Mouse (Mus musculus) thymus, adult 2 months (tissue): ENCODE measurements around the gene Qrfpr. TPM values are rescaled to one million over a fixed set of nuclear protein-coding genes. Genes with fewer than 3 reads are reported as not detected.

Experiments
- DNase-seq: peaks from one replicate; pipeline ENCODE4 v3.0.0; 2021
- H3K27ac ChIP-seq: fragments of 200-500 bp; 2 replicates; pipeline ENCODE4 v1.5.1; 2012; ENCODE audit warnings: low read length, control low read depth; ENCODE audit not compliant: control insufficient read depth, insufficient read depth
- H3K27me3 ChIP-seq: fragments of 200-500 bp; 2 replicates; pipeline ENCODE4 v1.6.1; 2012; ENCODE audit warnings: mild to moderate bottlenecking, low read length, moderate library complexity, mixed read lengths; ENCODE audit not compliant: control insufficient read depth, insufficient read depth
- H3K36me3 ChIP-seq: fragments of 200-500 bp; 2 replicates; pipeline ENCODE4 v1.6.1; 2012; ENCODE audit warnings: mild to moderate bottlenecking, low read length, moderate library complexity; ENCODE audit not compliant: control insufficient read depth, insufficient read depth
- H3K4me1 ChIP-seq: fragments of 200-500 bp; replicated peaks from 2 replicates; pipeline ENCODE4 v1.6.1; 2012; ENCODE audit warnings: low read length; ENCODE audit not compliant: control insufficient read depth, insufficient read depth
- H3K4me3 ChIP-seq: fragments of 200-500 bp; 2 replicates; pipeline ENCODE4 v1.5.1; 2012; ENCODE audit warnings: mild to moderate bottlenecking, low read length, control low read depth, moderate library complexity; ENCODE audit not compliant: control insufficient read depth, insufficient read depth
- CTCF ChIP-seq: fragments of 200-500 bp; IDR thresholded peaks from 2 replicates; pipeline ENCODE4 v1.5.1; 2012; ENCODE audit warnings: mild to moderate bottlenecking, control low read depth, low read length, moderate library complexity, borderline replicate concordance; ENCODE audit not compliant: control insufficient read depth, poor library complexity, insufficient read depth; ENCODE audit errors: extremely low read depth
- POLR2A ChIP-seq: fragments of 200-500 bp; IDR thresholded peaks from 2 replicates; pipeline ENCODE4 v1.6.1; 2012; ENCODE audit warnings: mild to moderate bottlenecking, low read length, control low read depth, moderate library complexity; ENCODE audit not compliant: control insufficient read depth, poor library complexity, insufficient read depth; ENCODE audit errors: extremely low read depth
- WGBS: fragments of 180-500 bp; shearing (Covaris S2); methylation state at CpG from one replicate; pipeline ENCODE4 v1.1.7; 2018; 5-methylcytosine and 5-hydroxymethylcytosine counted together
- polyA plus RNA-seq: library from polyadenylated mRNA; depleted of rRNA; stranded (reverse); fragments of >200 nt; gene quantifications from 2 replicates; pipeline ENCODE4 v1.2.3, GENCODE M21; 2012; rRNA removed

Gene Qrfpr
- polyA plus RNA-seq: 1.2 and 1.5 TPM in 2 replicates

DNA sequence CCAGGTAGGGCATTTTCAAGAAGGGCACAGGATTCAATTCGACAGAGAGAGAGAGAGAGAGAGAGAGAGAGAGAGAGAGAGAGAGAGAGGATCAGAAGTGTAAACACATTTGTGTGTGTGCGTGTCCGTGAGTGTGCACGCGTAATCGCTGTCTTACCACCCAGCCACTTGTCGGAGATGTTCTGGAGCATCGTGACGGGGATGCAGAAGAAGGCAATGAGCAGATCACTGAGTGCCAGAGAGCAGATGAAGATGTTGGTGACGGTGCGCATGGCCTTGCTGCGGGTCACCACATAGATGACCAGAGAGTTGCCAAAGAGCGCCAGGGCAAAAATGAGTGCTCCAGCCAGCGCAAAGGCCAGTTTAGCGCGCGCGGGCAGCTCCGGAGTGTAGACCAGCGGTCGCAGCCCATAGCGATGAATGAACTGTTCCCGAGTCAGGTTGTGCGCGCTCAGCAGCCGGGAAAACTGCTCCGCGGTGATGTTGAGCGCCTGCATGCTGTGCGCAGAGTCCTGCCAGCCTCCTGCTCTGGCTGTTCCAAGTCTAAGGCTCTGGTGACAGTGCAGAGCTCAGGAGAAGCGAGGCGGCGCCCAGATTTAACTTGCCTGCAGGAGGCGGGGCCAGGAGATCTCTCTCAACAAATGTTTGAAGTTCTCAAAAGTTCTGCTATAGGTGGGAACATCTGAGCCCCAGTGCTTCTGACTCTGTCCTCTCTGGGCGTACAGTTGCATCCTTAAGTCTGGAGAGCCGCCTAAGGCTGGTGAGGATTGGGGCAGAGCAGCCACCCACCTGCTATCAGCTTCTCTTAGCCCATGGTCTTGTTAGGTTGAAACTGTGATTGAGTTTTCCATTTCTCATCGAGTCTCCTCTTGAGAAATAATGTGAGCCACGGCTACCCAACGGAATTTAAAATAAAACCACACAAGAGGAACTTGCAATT lies at the start of gene Qrfpr:
TSS of gene Qrfpr (minus strand) at position 571 of the 940 bp plus-strand sequence.
- Histone ChIP-seq H3K27me3 (no peaks in the 10 kb centered on the region), H3K4me3 (no peak within 1 kb of the TSS), H3K27ac (no peak within 1 kb of the TSS), H3K36me3 (no peaks in the 10 kb centered on the region), H3K4me1 (no peaks in the 10 kb centered on the region)
- no peak for TF ChIP-seq CTCF
- TF ChIP-seq POLR2A: no peak
- no peak for DNase-seq
- WGBS: 20% methylated on average over 39 of the region's 39 CpGs

- WGBS: 95% methylated on average over 11 of the region's 11 CpGs
- no peak for TF ChIP-seq CTCF
- no peak for TF ChIP-seq POLR2A
These were observed 41.8 kb upstream of the Qrfpr start for GRCm38 (mm10) chr3:36263873-36264272.

GRCm38 (mm10) chr3:36263265-36263664 lies 41.2 kb upstream of the Qrfpr start:
- 73% methylated on average over 4 of the region's 4 CpGs for WGBS
- no peaks in the 10 kb centered on the region for H3K36me3 ChIP-seq

More at GRCm38 (mm10) chr3:36263873-36264272, 41.8 kb upstream of the Qrfpr start:
- H3K36me3 ChIP-seq: no peaks in the 10 kb centered on the region
- DNase-seq: no peak
- no peak overlapping the region for H3K4me3 ChIP-seq
- no peaks in the 10 kb centered on the region for H3K27me3 ChIP-seq
- H3K27ac ChIP-seq: no peak overlapping the region
- no peaks in the 10 kb centered on the region for H3K4me1 ChIP-seq

GRCm38 (mm10) chr3:36250585-36250984 lies 28.5 kb upstream of the Qrfpr start:
- TF ChIP-seq POLR2A (no peak), CTCF (no peak)
- H3K36me3 ChIP-seq: no peaks in the 10 kb centered on the region
- no peaks in the 10 kb centered on the region for H3K27me3 ChIP-seq
- H3K27ac ChIP-seq: no peak overlapping the region
- no peak overlapping the region for H3K4me3 ChIP-seq
- H3K4me1 ChIP-seq: no peaks in the 10 kb centered on the region
- no peak for DNase-seq
- WGBS: 77% methylated on average over 5 of the region's 5 CpGs

More at GRCm38 (mm10) chr3:36263265-36263664, 41.2 kb upstream of the Qrfpr start:
- no peaks in the 10 kb centered on the region for H3K4me1 ChIP-seq
- H3K27me3 ChIP-seq: no peaks in the 10 kb centered on the region
- DNase-seq: no peak
- TF ChIP-seq POLR2A (no peak), CTCF (no peak)
- no peak overlapping the region for H3K4me3 ChIP-seq
- H3K27ac ChIP-seq: no peak overlapping the region

DNA sequence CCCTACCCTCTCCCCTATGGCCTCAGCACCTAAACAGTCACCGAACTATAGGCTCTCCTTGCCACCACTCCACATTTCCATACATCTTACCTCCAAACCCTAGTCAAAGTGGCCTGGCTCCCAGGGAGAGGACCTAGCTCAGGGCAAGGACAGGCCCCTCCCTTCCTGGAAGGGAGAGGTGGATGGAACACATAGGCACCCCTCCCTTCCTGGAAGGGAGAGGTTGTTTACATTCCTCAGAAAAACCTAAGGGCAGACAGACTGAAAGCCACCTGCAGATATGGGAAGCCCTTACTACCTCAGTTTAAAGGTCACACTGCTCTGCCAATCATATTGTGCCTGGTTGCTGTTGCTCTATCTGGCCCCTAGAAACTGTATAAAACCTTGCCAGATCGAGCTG lies 26.3 kb upstream of the Qrfpr start:
- H3K27ac ChIP-seq: no peak overlapping the region
- no peak overlapping the region for H3K4me3 ChIP-seq
- H3K27me3 ChIP-seq: no peaks in the 10 kb centered on the region
- H3K36me3 ChIP-seq: no peaks in the 10 kb centered on the region
- DNase-seq: no peak
- no peak for TF ChIP-seq CTCF
- WGBS: 92% methylated on average over 2 of the region's 2 CpGs
- no peaks in the 10 kb centered on the region for H3K4me1 ChIP-seq

DNA sequence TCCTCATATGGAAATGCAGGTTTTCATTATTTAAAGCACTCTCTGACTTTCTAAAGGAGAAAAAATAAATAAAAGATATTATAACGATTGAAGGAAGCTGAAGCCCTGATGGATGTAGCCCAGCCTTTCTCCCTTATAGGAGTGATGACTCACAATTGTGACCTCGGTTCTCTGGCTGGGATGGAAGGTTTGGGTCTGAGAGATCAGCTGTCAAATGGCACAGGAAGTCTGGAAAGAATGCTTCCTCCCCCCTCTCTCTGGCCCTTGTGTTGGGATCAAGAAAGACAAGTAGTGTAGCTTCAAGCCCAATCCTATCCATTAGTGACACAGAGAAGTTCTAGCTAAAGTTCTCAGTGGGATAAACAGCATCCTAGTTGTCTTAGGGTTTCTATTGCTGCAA lies 7.8 kb upstream of the Qrfpr start:
- Histone ChIP-seq H3K4me1 (no peaks in the 10 kb centered on the region), H3K36me3 (no peaks in the 10 kb centered on the region), H3K27ac (no peak overlapping the region), H3K4me3 (no peak overlapping the region), H3K27me3 (no peaks in the 10 kb centered on the region)
- TF ChIP-seq CTCF: no peak
- no peak for TF ChIP-seq POLR2A
- no peak for DNase-seq
- 31% methylated on average over 2 of the region's 2 CpGs for WGBS
